ENCODE assay signal across 8 mouse cellular contexts in genomic region chr5:122707276-122708181, GRCm38 (mm10). TPM values are rescaled to one million over a fixed set of nuclear protein-coding genes. Genes with fewer than 3 reads are reported as not detected.
DNase-seq lines count a peak whose midpoint lies in the region; ATAC-seq and TF ChIP-seq lines count a peak whose summit lies in the region.

Gene P2rx4, plus strand, starts transcription at chr5:122707544.

- ATAC-seq in hindbrain, postnatal 0 days, result peak; percentile 96

- H3K9me3 ChIP-seq in hindbrain, postnatal 0 days (ENCODE audit: low read length), result no peaks in the 10 kb centered on the region
- H3K9me3 ChIP-seq in megakaryocyte, embryonic 14.5 days, result peaks cover 3% of the 10 kb centered on the region; the same call in 1 of the 2 replicates

- H3K4me2 ChIP-seq in hindbrain, postnatal 0 days (ENCODE audit: low read depth, low read length), result peak within 1 kb of the TSS; percentile 73

- peak; percentile 70 for DNase-seq in WW6 (ENCODE audit: low read depth, low spot score)
- peak; percentile 51 to 75 for DNase-seq in cerebellum, postnatal 4 days (ENCODE audit: low spot score in 2 of 2)
- DNase-seq in gastrocnemius, adult 2 months, result peak; percentile 87
- DNase-seq in hindbrain, postnatal 0 days (ENCODE audit: low spot score), result peak; percentile 93
- DNase-seq in left cerebral cortex, adult 8-10 months (ENCODE audit: low spot score in 2 of 2), result peak; percentile 73 to 89
- peak; percentile 92 to 95 for DNase-seq in right cerebral cortex, postnatal 10 days (ENCODE audit: low spot score in 2 of 2)
- peak; percentile 60 for DNase-seq in urinary bladder, postnatal 25 days (ENCODE audit: low spot score)

- intact Hi-C loops in gastrocnemius, adult 2 months (cut with DNase I), result no loop called here

- peak within 1 kb of the TSS; percentile 81 for H3K9ac ChIP-seq in hindbrain, postnatal 0 days (replicated peaks; ENCODE audit: low read length)

- peak within 1 kb of the TSS; percentile 82 for H3K4me3 ChIP-seq in gastrocnemius, adult 2 months
- H3K4me3 ChIP-seq in hindbrain, postnatal 0 days (ENCODE audit: low read length), result peak within 1 kb of the TSS; percentile 60
- peak within 1 kb of the TSS; percentile 96 for H3K4me3 ChIP-seq in megakaryocyte, embryonic 14.5 days (replicated peaks)

- under 1% methylated on average over 65 of the region's 66 CpGs for WGBS in hindbrain, postnatal 0 days

- H3K4me1 ChIP-seq in hindbrain, postnatal 0 days (ENCODE audit: insufficient read depth, low read length), result peaks cover 15% of the 10 kb centered on the region; the same call in 1 of the 2 replicates
- peaks cover 22% of the 10 kb centered on the region for H3K4me1 ChIP-seq in megakaryocyte, embryonic 14.5 days

- H3K27ac ChIP-seq in gastrocnemius, adult 2 months, result peak within 1 kb of the TSS; percentile 89
- H3K27ac ChIP-seq in hindbrain, postnatal 0 days, result peak within 1 kb of the TSS; percentile 95

- peak; percentile 17; the same call in 1 of the 2 replicates for TF ChIP-seq CTCF in gastrocnemius, adult 2 months (IDR thresholded peaks at IDR 0.05)
- peak; percentile 47; the same call in 1 of the 2 replicates for TF ChIP-seq CTCF in hindbrain, postnatal 0 days (IDR thresholded peaks at IDR 0.05; ENCODE audit: low read depth)

- H3K27me3 ChIP-seq in hindbrain, postnatal 0 days (ENCODE audit: insufficient read depth, low read length), result no peaks in the 10 kb centered on the region
- H3K27me3 ChIP-seq in megakaryocyte, embryonic 14.5 days (replicated peaks), result peaks cover 3% of the 10 kb centered on the region

- H3K36me3 ChIP-seq in hindbrain, postnatal 0 days (ENCODE audit: insufficient read depth, low read length), result no peaks in the 10 kb centered on the region
- H3K36me3 ChIP-seq in megakaryocyte, embryonic 14.5 days (replicated peaks; ENCODE audit: low read length), result peaks cover 3% of the 10 kb centered on the region

RNA-seq across cellular contexts. Expression of gene P2rx4, which starts in this region (rescaled TPM):
- 1 to 10 TPM; 3.8 to 5.5 TPM for total RNA-seq in gastrocnemius, adult 2 months (2021)
- total RNA-seq in hindbrain, postnatal 0 days (2014; rRNA removed), result 11.6 and 17.4 TPM in 2 replicates
- polyA plus RNA-seq in hindbrain, postnatal 0 days (2015; fragmentation: Nextera tagmentation; extraction: Ambion mirVana), result 21.1 and 21.7 TPM in 2 replicates
- total RNA-seq in left cerebral cortex, adult 8-10 months (2022), result 10 to 100 TPM; 18.1 to 24.5 (median 23.6) TPM
- polyA plus RNA-seq in megakaryocyte, embryonic 14.5 days (2012; ENCODE audit: insufficient read depth, low replicate concordance), result 13.7 TPM in 1 of 2 replicates, not detected in the other

Comparison
In these comparisons a context has a peak if more than half of its experiments do, and no peak if none do; other contexts are left out.
1. Peak in every context shown above with its lines: DNase-seq, ATAC-seq, H3K4me3 ChIP-seq and H3K27ac ChIP-seq.